Mouse (Mus musculus) testis, adult 2 months (tissue): Measurements from ENCODE around the gene Alkal2. TPM values are rescaled to one million over a fixed set of nuclear protein-coding genes. Genes with fewer than 3 reads are reported as not detected.

Source experiments
- H3K27ac ChIP-seq: fragments of 200-500 bp; 2 replicates; pipeline ENCODE4 v1.5.1; 2012; ENCODE audit warnings: low read depth, low read length; ENCODE audit not compliant: control insufficient read depth, insufficient read depth
- H3K27me3 ChIP-seq: fragments of 200-500 bp; 2 replicates; pipeline ENCODE4 v1.6.1; 2012; ENCODE audit warnings: mild to moderate bottlenecking, low read length, moderate library complexity; ENCODE audit not compliant: control insufficient read depth, insufficient read depth
- H3K36me3 ChIP-seq: fragments of 200-500 bp; 2 replicates; pipeline ENCODE4 v1.6.1; 2012; ENCODE audit warnings: mild to moderate bottlenecking, low read length; ENCODE audit not compliant: control insufficient read depth, insufficient read depth
- H3K4me1 ChIP-seq: fragments of 200-500 bp; 2 replicates; pipeline ENCODE4 v1.6.1; 2012; ENCODE audit warnings: low read length; ENCODE audit not compliant: control insufficient read depth, insufficient read depth
- H3K4me3 ChIP-seq: fragments of 200-500 bp; 2 replicates; pipeline ENCODE4 v1.5.1; 2012; ENCODE audit warnings: low read depth, mild to moderate bottlenecking, low read length, moderate library complexity, mixed read lengths; ENCODE audit not compliant: control insufficient read depth
- CTCF ChIP-seq: fragments of 200-500 bp; IDR thresholded peaks from 2 replicates; pipeline ENCODE4 v1.5.1; 2012; ENCODE audit warnings: low read depth, mild to moderate bottlenecking, inconsistent platforms, low read length, moderate library complexity; ENCODE audit not compliant: control insufficient read depth, insufficient read depth, insufficient replicate concordance
- POLR2A ChIP-seq: fragments of 200-500 bp; IDR thresholded peaks from 2 replicates; pipeline ENCODE4 v1.6.1; 2012; ENCODE audit warnings: low read depth, mild to moderate bottlenecking, inconsistent platforms, low read length, moderate library complexity; ENCODE audit not compliant: control insufficient read depth
- polyA plus RNA-seq: library from polyadenylated mRNA; depleted of rRNA; stranded (reverse); fragments of >200 nt; gene quantifications from 2 replicates; pipeline ENCODE4 v1.2.3, GENCODE M21; 2012; rRNA removed

Gene Alkal2
- polyA plus RNA-seq, 1 experiment: not detected

DNA sequence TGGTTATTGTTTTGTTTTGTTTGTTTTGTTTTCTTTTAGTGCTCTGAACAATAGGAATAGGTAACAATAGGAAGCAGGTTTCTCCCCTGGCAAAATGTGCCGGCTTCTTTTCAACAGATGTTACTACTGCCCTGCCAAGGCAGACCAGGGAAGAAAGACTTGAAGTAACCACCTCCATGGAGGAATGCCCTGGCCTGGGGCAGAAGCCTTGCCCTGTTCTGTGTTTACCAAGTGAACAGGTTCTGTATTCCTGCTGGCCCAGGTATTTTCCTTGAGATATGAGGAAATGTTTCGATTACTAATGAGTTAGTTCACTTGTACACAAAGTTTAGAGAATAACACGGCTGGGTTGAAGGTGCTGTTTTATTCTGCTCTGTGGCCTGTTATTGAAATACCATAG, 28.7 kb downstream of the Alkal2 start:
- H3K27me3 ChIP-seq: no peaks in the 10 kb centered on the region
- no peaks in the 10 kb centered on the region for H3K36me3 ChIP-seq
- TF ChIP-seq POLR2A (no peak), CTCF (no peak)
- no peak overlapping the region for H3K27ac ChIP-seq
- peaks cover 3% of the 10 kb centered on the region for H3K4me1 ChIP-seq
- peak overlapping the region; percentile 86 for H3K4me3 ChIP-seq

DNA sequence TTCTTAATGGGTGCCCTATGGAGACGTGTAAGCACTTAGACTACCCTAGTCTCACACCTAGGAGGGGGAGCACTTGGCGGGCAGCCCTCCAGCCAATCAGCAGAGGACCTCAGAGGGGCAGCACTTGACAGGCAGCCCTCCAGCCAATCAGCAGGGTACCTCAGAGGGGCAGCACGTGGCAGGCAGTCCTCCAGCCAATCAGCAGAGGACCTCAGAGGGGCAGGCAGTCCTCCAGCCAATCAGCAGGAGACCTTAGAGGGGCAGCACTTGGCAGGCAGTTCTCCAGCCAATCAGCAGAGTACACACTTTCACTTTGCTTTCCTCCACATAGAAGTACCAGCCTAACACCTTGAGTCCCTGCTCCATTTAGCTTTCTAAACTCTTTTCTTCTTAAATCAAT, 38.3 kb downstream of the Alkal2 start:
- H3K36me3 ChIP-seq: no peaks in the 10 kb centered on the region
- no peaks in the 10 kb centered on the region for H3K4me1 ChIP-seq

DNA sequence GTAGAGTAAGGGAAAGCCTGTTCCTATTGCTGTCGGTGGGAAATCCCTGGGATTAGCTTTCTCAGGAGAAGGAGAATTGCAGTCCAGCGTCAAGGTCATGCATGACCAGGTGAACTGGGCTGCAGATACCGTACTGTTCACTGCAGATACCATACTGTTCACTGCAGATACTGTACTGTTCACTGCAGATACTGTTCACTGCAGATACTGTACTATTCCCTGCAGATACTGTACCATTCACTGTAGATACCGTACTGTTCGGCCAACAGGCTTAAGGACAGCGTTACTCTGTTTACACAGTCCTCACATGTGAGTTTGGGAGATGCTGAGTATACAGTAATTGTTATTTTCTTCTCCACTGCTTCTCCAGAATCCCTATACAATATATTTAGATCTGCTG, 44.1 kb downstream of the Alkal2 start:
- H3K27me3 ChIP-seq: no peaks in the 10 kb centered on the region

More for the DNA sequence above, 38.3 kb downstream of the Alkal2 start:
- Histone ChIP-seq H3K27me3 (no peaks in the 10 kb centered on the region), H3K4me3 (no peak overlapping the region), H3K27ac (no peak overlapping the region)
- TF ChIP-seq POLR2A (no peak), CTCF (no peak)

GRCm38 (mm10) chr12:30933299-30933698, 49.2 kb downstream of the Alkal2 start:
- Histone ChIP-seq H3K27me3 (no peaks in the 10 kb centered on the region), H3K4me3 (no peak overlapping the region), H3K27ac (no peak overlapping the region), H3K4me1 (no peaks in the 10 kb centered on the region), H3K36me3 (no peaks in the 10 kb centered on the region)
- TF ChIP-seq POLR2A (no peak), CTCF (no peak)

More for the DNA sequence above, 44.1 kb downstream of the Alkal2 start:
- no peak for TF ChIP-seq POLR2A
- no peak for TF ChIP-seq CTCF
- Histone ChIP-seq H3K27ac (no peak overlapping the region), H3K36me3 (no peaks in the 10 kb centered on the region), H3K4me3 (no peak overlapping the region), H3K4me1 (no peaks in the 10 kb centered on the region)

- Histone ChIP-seq H3K27ac (no peak overlapping the region), H3K36me3 (no peaks in the 10 kb centered on the region), H3K4me1 (no peaks in the 10 kb centered on the region), H3K4me3 (no peak overlapping the region), H3K27me3 (no peaks in the 10 kb centered on the region)
- TF ChIP-seq POLR2A (no peak), CTCF (no peak)
Observed at GRCm38 (mm10) chr12:30936899-30937298, 52.8 kb downstream of the Alkal2 start.

Other genes starting within 250 kb of the Alkal2 start
- 22.8 and 26.8 TPM in 2 replicates for gene Acp1, start 27.3 kb downstream of the Alkal2 start, polyA plus RNA-seq
- 8.2 and 9.6 TPM in 2 replicates for gene Sh3yl1, start 27.3 kb downstream of the Alkal2 start, polyA plus RNA-seq
- gene Fam110c, start 189.5 kb downstream of the Alkal2 start, polyA plus RNA-seq: 0.41 and 0.62 TPM in 2 replicates